Mouse (Mus musculus) stomach, embryonic 14.5 days (tissue): ENCODE results near the gene 4930595D18Rik. TPM values are rescaled to one million over a fixed set of nuclear protein-coding genes. Genes with fewer than 3 reads are reported as not detected.

Source experiments
- ATAC-seq: fragments of 200-750 bp; cut with Nextera tagmentation; 2 replicates; pipeline ENCODE4 v1.8.0; 2017; ENCODE audit warnings: low read depth, moderate TSS enrichment; ENCODE audit not compliant: insufficient number of reproducible peaks, insufficient read depth, low FRiP score
- H3K27ac ChIP-seq: fragments of 300-500 bp; sonication (generic); 2 replicates; pipeline ENCODE4 v1.5.1; 2014; ENCODE audit warnings: mild to moderate bottlenecking, low read length, moderate library complexity, mixed read lengths
- H3K27me3 ChIP-seq: fragments of 300-500 bp; sonication (generic); 2 replicates; pipeline ENCODE4 v1.6.1; 2014; ENCODE audit warnings: low read length, control low read depth, mixed read lengths; ENCODE audit not compliant: control insufficient read depth, insufficient read depth
- H3K36me3 ChIP-seq: fragments of 300-500 bp; sonication (generic); 2 replicates; pipeline ENCODE4 v1.6.1; 2014; ENCODE audit warnings: mild to moderate bottlenecking, control low read depth, low read length, moderate library complexity, mixed read lengths; ENCODE audit not compliant: control insufficient read depth, insufficient read depth
- H3K4me1 ChIP-seq: fragments of 300-500 bp; sonication (generic); 2 replicates; pipeline ENCODE4 v1.6.1; 2014; ENCODE audit warnings: low read length, control low read depth, mixed read lengths; ENCODE audit not compliant: control insufficient read depth, insufficient read depth
- H3K4me2 ChIP-seq: fragments of 300-500 bp; sonication (generic); replicated peaks from 2 replicates; pipeline ENCODE4 v1.6.1; 2014; ENCODE audit warnings: low read depth, low read length, control low read depth
- H3K4me3 ChIP-seq: fragments of 300-500 bp; sonication (generic); 2 replicates; pipeline ENCODE4 v1.5.1; 2014; ENCODE audit warnings: low read depth, low read length, control low read depth
- H3K9ac ChIP-seq: fragments of 300-500 bp; sonication (generic); replicated peaks from 2 replicates; pipeline ENCODE4 v1.6.1; 2014; ENCODE audit warnings: low read depth, mild to moderate bottlenecking, control low read depth, low read length, moderate library complexity, mixed read lengths
- H3K9me3 ChIP-seq: fragments of 300-500 bp; sonication (generic); 2 replicates; pipeline ENCODE4 v1.6.1; 2016; ENCODE audit warnings: low read depth, low read length, control low read depth; ENCODE audit not compliant: control insufficient read depth
- WGBS: fragments of 180-500 bp; shearing (Covaris S2); extraction: QIAGEN DNeasy Blood & Tissue Kit; methylation state at CpG from one replicate; pipeline ENCODE4 v1.1.7; 2014; 5-methylcytosine and 5-hydroxymethylcytosine counted together
- polyA plus RNA-seq: library from polyadenylated mRNA; unstranded; fragments of >200 nt; fragmentation: Nextera tagmentation; extraction: Ambion mirVana; gene quantifications from 2 replicates; pipeline ENCODE4 v1.2.1, GENCODE M21; 2014

The 4930595D18Rik gene
- polyA plus RNA-seq, 1 experiment from 2014 or later, result not detected

DNA sequence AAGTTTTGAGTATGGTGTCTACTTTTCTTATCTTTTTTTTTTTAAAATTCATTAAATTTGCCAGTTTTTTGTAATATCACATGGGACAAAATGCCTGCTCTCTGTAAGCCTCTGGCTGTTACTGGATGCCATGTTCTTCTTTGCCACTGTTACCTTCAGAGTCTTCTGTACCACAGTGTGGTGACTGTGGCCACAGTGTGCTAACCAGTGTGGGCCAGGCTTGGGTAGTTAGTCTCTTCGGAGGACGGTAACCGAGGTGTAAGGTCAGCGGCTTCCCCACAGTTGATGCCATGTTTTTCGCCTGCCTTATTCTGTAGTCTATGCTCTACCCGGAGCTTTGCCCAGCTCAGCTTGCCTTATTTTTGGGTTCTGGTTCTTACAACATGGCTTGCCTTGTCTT lies 1.9 kb downstream of the 4930595D18Rik start:
- no peak overlapping the region for H3K4me3 ChIP-seq
- 95% methylated on average over 6 of the region's 6 CpGs for WGBS
- no peak overlapping the region for H3K9ac ChIP-seq
- no peak overlapping the region for H3K27ac ChIP-seq
- no peak overlapping the region for H3K4me2 ChIP-seq
- H3K27me3 ChIP-seq, result no peaks in the 10 kb centered on the region
- no peaks in the 10 kb centered on the region for H3K9me3 ChIP-seq
- H3K36me3 ChIP-seq, result no peaks in the 10 kb centered on the region
- no peak for ATAC-seq
- no peaks in the 10 kb centered on the region for H3K4me1 ChIP-seq

DNA sequence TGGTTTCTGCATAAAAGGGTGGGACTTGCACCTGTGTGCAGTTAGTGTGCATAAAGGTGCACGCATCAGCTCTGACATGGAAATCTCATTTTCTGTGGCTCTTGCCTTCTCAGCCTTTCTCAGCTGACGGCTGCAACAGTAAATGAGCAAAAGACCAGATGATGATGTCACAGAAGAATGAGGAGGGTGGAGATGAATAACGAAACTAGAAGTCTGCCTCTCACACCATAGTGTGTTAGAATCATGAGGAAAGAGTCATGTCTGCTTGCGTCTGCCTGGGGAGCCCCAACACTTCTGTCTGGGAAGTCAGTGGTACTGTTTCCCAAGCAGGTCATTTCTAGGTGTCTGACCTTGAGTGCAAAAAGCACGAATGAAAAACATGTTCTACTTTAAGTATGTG lies 2.4 kb downstream of the 4930595D18Rik start:
- Histone ChIP-seq H3K27ac (no peak overlapping the region), H3K9me3 (no peaks in the 10 kb centered on the region), H3K27me3 (no peaks in the 10 kb centered on the region), H3K36me3 (no peaks in the 10 kb centered on the region), H3K9ac (no peak overlapping the region), H3K4me3 (no peak overlapping the region), H3K4me1 (no peaks in the 10 kb centered on the region), H3K4me2 (no peak overlapping the region)
- 87% methylated on average over 5 of the region's 5 CpGs for WGBS
- no peak for ATAC-seq

DNA sequence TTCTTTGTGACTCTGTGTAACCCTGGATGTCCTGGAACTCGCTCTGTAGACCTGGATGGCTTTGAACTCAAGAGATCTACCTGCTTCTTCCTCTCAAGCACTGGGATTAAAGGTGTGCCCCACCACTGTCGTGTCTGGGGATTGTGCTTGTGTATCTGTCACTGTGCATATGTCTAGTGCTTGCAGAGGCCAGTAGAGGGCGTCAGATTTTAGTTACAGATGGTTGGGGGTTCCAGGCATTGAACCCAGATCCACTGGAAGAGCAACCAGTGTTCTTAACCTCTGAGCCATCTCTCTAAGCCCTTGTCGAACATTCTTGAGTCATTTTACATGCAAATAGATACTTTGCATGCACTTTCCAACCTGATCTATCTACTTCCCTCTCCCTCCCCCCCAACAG lies 5.5 kb downstream of the 4930595D18Rik start:
- Histone ChIP-seq H3K36me3 (peaks cover 4% of the 10 kb centered on the region; the same call in 1 of the 2 replicates), H3K4me3 (no peak overlapping the region), H3K4me1 (no peaks in the 10 kb centered on the region), H3K9me3 (no peaks in the 10 kb centered on the region), H3K4me2 (no peak overlapping the region), H3K27me3 (no peaks in the 10 kb centered on the region), H3K27ac (no peak overlapping the region), H3K9ac (no peak overlapping the region)
- 73% methylated on average over 4 of the region's 4 CpGs for WGBS
- ATAC-seq, result no peak

DNA sequence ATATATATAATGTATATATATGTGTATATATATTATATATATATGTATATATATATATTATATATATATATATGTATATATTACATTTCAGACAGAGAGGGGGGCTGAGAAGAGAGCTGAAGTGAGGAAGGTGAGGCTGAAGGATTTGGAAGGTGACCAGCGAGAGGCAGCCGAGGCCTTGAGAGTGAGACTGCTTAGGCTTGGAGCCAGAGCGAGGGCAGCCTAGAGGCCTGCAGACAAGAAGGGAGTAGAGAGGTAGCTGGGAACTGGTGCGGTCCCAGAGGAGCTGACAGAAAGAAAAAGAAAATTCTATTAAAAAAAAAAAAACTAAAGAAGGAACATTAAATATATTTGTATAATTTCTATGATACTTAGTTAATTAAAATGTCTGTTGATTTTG lies 15.4 kb downstream of the 4930595D18Rik start:
- Histone ChIP-seq H3K4me2 (no peak overlapping the region), H3K4me3 (no peak overlapping the region), H3K4me1 (peaks cover 15% of the 10 kb centered on the region), H3K9me3 (no peaks in the 10 kb centered on the region), H3K27ac (no peak overlapping the region), H3K9ac (no peak overlapping the region), H3K36me3 (peaks cover 1% of the 10 kb centered on the region; the same call in 1 of the 2 replicates), H3K27me3 (no peaks in the 10 kb centered on the region)
- WGBS, result 90% methylated on average over 4 of the region's 4 CpGs
- ATAC-seq, result no peak

DNA sequence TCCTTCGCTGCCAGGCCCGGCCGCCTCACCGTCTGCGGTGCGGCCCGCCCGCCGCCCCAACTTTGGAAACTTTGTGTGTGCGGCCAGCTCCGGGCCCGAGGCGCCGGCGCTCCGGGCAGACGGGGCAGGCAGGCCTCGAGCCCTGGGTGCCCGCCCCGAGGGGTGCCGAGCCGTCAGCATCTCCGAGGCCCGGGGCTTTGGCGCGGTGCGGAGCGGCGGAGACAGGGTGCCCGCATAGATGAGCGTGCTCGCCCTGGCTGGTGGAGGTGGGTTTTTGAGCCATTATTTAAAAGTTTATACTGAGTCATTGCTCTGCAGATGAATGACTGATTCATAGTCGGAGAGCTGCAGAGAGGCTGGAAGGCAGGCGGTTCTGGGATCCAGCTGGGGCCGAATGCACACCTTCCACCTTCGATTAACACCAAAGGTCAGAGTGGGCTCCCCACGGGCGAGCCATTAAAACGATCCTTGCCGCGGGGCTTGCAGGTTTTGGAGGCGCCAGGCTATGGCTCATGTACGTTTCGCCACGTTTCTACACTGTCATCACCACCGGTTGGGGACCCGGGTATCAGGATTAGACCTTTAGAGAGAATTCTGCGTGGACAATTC lies 17.5 kb downstream of the 4930595D18Rik start:
- Histone ChIP-seq H3K4me3 (peak overlapping the region; percentile 82), H3K36me3 (no peaks in the 10 kb centered on the region), H3K27ac (peak overlapping the region; percentile 63), H3K9me3 (no peaks in the 10 kb centered on the region), H3K4me2 (peak overlapping the region; percentile 86), H3K27me3 (no peaks in the 10 kb centered on the region), H3K4me1 (peaks cover 32% of the 10 kb centered on the region), H3K9ac (peak overlapping the region; percentile 87)
- ATAC-seq, result peak; percentile 15; the same call in 1 of the 2 replicates
- WGBS, result under 1% methylated on average over 48 of the region's 48 CpGs

DNA sequence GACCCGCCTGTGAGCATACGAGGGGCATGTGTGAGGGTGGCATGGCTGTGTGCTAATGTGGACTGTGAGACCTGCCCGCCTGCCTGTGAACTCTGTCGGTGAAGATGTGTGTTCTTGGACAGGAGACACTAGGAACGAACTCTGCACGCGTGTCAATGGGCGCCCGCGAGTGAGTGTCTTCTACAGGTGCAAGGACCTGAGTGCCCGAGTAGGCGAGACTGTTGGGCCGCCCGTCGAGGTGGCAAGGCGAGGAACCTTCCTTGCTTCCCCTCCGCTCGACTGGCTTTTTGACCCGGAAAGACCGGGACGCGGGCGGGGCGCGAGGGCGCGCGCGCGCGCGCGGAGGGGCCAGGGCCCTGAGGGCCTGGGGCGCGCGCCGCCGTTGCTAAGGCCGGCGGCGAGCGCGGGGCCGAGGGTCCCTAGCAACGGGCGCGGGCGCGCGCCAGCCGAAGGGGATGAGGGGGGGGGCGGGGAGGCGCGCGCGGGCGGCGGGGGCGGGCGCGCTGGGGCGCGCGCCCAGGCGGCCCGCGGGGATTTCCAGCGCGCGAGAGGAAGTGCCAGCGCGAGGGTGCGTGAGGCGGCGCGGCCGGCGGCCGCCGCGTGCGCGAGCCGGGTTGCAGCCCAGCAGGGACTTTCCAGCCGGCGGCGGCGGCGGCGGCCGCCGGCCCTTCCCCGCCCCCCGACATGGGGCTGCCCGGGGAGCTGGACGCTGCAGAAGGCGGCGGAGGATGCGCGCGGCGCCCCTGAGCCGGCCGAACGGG lies 18.3 kb downstream of the 4930595D18Rik start, which contains the start of gene Traf3:
Gene Traf3 (plus strand): TSS at position 540 of the 761 bp plus-strand sequence.
- Histone ChIP-seq H3K9ac (peak within 1 kb of the TSS; percentile 87), H3K4me3 (peak within 1 kb of the TSS; percentile 82), H3K9me3 (no peaks in the 10 kb centered on the region), H3K27me3 (no peaks in the 10 kb centered on the region), H3K27ac (peak within 1 kb of the TSS; percentile 74), H3K4me1 (peaks cover 32% of the 10 kb centered on the region), H3K36me3 (no peaks in the 10 kb centered on the region), H3K4me2 (peak within 1 kb of the TSS; percentile 86)
- WGBS, result 6% methylated on average over 56 of the region's 105 CpGs
- peak; percentile 67 for ATAC-seq

DNA sequence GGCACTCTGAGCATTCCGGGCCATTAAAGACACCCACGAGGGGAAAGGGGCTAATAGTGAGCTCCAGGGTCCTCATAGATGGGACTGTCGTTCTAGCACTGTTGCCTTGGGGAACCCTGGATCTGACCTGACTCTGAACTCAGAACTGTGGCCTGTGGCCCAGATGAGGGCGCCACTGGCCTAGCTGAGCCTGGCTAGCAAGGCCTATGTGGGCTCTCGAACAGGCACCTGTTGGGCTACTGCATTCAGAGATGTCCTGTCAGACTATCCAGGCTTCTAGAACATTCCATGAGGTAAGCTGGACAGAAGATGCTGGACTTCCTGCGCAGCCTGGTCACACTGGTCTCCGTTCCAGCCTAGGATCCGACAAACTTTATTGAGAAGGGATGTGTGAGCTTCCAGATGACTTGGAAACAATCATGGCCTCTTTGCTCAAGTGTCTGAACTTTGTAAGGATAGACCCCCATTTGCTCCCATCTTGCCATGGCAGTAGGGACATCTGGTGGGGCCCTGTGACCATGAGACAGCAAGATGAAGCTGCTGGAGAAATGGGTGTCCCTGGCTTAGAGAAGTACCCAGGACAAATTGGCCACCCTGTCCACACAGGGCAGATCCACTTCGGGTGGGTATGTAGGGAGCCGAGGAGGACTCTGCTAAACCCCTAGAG lies 19.0 kb downstream of the 4930595D18Rik start:
- Histone ChIP-seq H3K27me3 (no peaks in the 10 kb centered on the region), H3K27ac (peak overlapping the region; percentile 74; the same call in 1 of the 2 replicates), H3K4me3 (no peak overlapping the region), H3K36me3 (no peaks in the 10 kb centered on the region), H3K4me1 (peaks cover 32% of the 10 kb centered on the region), H3K4me2 (peak overlapping the region; percentile 86), H3K9me3 (no peaks in the 10 kb centered on the region), H3K9ac (no peak overlapping the region)
- 63% methylated on average over 10 of the region's 10 CpGs for WGBS
- peak; percentile 19; the same call in 1 of the 2 replicates for ATAC-seq

DNA sequence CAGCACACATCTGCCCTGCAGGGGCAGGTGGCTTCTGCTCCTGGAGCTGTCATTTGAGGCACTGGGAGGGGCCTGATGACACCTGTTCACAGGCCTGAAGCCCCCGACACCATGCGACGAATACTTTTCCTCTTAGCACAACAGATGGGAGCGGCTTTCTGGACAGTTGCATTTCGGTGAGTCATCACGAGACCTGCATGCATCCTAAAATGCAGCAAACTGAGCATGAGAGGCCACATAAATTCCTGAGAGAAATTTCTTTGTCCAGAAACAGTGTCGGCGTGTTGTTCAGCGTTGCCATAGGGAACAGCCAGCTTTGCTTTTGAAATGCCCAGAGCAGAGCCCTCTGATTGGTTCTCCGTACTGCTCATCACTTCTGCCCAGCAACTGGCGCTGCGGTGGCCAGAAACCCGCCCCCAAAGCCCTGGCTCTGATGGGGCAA lies 20.0 kb downstream of the 4930595D18Rik start:
- Histone ChIP-seq H3K4me2 (peak overlapping the region; percentile 57), H3K9me3 (no peaks in the 10 kb centered on the region), H3K4me1 (peaks cover 40% of the 10 kb centered on the region), H3K27me3 (no peaks in the 10 kb centered on the region), H3K4me3 (peak overlapping the region; percentile 15), H3K9ac (no peak overlapping the region), H3K27ac (no peak overlapping the region; the same call in 1 of the 2 replicates), H3K36me3 (no peaks in the 10 kb centered on the region)
- ATAC-seq, result peak; percentile 83
- 3% methylated on average over 13 of the region's 13 CpGs for WGBS
